Mouse (Mus musculus) cortical plate, adult 2 months (tissue): Measurements from ENCODE around the gene Trim26. TPM values are rescaled to one million over a fixed set of nuclear protein-coding genes. Genes with fewer than 3 reads are reported as not detected.

ENCODE experiments used
- H3K27ac ChIP-seq: fragments of 200-500 bp; 2 replicates; pipeline ENCODE4 v1.5.1; 2012; ENCODE audit warnings: low read length, control low read depth, inconsistent platforms; ENCODE audit not compliant: insufficient read depth
- H3K4me1 ChIP-seq: fragments of 200-500 bp; 2 replicates; pipeline ENCODE4 v1.6.1; 2011; ENCODE audit warnings: low read length; ENCODE audit not compliant: control insufficient read depth, insufficient read depth
- H3K4me3 ChIP-seq: fragments of 200-500 bp; 2 replicates; pipeline ENCODE4 v1.5.1; 2011; ENCODE audit warnings: mild to moderate bottlenecking, low read length, control low read depth; ENCODE audit not compliant: insufficient read depth
- CTCF ChIP-seq: fragments of 200-500 bp; IDR thresholded peaks from 2 replicates; pipeline ENCODE4 v1.5.1; 2011; ENCODE audit warnings: mild to moderate bottlenecking, control low read depth, low read length; ENCODE audit not compliant: insufficient read depth; ENCODE audit errors: extremely low read depth
- POLR2A ChIP-seq: fragments of 200-500 bp; IDR thresholded peaks from 2 replicates; pipeline ENCODE4 v1.6.1; 2011; ENCODE audit warnings: mild to moderate bottlenecking, low read length, control low read depth; ENCODE audit not compliant: insufficient read depth; ENCODE audit errors: extremely low read depth
- polyA plus RNA-seq: library from polyadenylated mRNA; depleted of rRNA; stranded (reverse); fragments of >200 nt; gene quantifications from 2 replicates; pipeline ENCODE4 v1.2.3, GENCODE M21; 2012

Trim26 gene
- polyA plus RNA-seq, 1 experiment, result 18.6 TPM

DNA sequence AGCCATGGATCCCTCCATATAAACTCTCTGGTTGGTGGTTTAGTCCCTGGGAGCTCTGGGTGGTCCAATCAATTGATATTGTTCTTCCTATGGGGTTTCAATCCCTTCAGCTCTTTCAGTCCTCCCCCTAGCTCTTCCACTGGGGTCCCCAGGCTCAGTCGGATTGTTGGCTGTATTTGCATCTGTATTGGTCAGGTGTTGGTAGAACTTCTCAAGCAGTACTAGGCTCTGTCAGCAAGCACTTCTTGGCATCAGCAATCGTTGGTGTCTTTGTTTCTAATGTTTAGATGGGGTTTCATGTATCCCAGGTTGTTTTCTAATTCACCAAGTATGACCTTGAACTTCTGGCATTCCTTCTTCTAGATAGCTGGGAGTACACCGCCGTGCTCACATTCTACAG is 4.2 kb upstream of the Trim26 start:
- Histone ChIP-seq H3K27ac (no peak overlapping the region), H3K4me1 (peaks cover 2% of the 10 kb centered on the region; the same call in 1 of the 2 replicates), H3K4me3 (no peak overlapping the region)
- TF ChIP-seq CTCF (no peak), POLR2A (no peak)

DNA sequence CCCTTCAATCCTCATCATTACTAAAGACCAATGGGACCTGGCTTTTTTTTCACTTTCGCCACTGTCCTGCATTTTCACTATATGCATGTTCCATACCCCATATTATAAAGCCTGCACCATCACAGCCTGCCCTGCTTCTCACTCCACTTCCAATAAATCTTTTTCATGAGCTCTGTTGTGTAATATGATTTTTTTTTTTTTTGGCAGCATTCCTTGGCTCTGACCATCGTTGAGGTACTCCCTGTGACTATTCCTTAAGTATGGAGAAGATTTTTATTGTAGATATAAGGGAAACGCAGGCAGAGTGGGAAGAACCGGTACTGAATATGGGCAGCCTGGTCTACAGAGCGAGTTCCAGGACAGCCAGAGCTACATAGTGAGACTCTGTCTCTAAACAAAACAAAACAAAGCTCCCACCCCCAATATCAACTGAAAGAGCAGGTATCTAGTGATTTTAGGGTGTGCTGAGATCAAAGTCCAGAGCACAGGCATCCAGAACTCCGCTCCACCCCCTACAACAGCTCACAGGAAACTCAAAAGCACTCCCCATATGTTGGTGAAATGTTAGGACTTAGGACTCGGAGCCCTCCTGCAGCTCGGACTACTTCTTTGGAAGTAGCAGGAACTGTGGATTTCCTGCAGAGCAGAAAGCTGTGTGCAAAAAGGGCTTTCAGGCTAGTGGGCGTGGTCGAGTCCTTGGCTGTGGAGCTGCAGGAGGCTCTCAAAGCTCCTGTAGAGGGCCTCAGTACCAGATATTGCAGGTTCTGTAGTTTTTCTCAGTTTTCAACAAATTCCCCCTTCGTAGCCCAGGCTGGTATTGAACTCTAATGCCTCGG is 1.1 kb upstream of the Trim26 start:
- TF ChIP-seq CTCF (no peak; the same call in 1 of the 2 replicates), POLR2A (no peak)

GRCm38 (mm10) chr17:36836427-36836812 is 514 bp upstream of the Trim26 start:
- TF ChIP-seq POLR2A, result no peak
- TF ChIP-seq CTCF, result no peak
- Histone ChIP-seq H3K27ac (peak overlapping the region; percentile 49), H3K4me3 (peak overlapping the region; percentile 71), H3K4me1 (peaks cover 4% of the 10 kb centered on the region; the same call in 1 of the 2 replicates)

More for the DNA sequence above, 1.1 kb upstream of the Trim26 start:
- Histone ChIP-seq H3K4me1 (peaks cover 4% of the 10 kb centered on the region; the same call in 1 of the 2 replicates), H3K27ac (peak overlapping the region; percentile 49; the same call in 1 of the 2 replicates), H3K4me3 (no peak overlapping the region)

DNA sequence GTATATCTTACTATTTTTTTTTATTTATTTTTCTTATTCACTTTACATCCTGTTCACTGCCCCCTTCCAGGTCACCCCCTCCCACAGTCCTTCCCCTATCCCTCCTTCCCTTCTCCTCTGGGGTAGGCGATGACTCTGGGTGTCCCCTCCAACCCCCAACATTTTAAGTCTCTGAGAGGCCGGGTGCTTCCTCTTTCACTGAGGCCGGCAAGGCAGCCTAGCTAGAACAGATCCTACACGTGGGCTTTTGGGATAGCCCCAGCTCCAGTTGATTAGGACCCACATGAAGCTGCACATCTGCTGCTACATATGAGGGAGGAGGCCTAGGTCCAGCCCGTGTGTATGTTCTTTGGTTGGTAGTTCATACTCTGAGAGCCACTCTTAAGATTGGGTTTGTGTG is 2.1 kb downstream of the Trim26 start:
- no peak overlapping the region for H3K27ac ChIP-seq
- peaks cover 4% of the 10 kb centered on the region; the same call in 1 of the 2 replicates for H3K4me1 ChIP-seq
- TF ChIP-seq POLR2A (no peak), CTCF (no peak)
- H3K4me3 ChIP-seq, result no peak overlapping the region

DNA sequence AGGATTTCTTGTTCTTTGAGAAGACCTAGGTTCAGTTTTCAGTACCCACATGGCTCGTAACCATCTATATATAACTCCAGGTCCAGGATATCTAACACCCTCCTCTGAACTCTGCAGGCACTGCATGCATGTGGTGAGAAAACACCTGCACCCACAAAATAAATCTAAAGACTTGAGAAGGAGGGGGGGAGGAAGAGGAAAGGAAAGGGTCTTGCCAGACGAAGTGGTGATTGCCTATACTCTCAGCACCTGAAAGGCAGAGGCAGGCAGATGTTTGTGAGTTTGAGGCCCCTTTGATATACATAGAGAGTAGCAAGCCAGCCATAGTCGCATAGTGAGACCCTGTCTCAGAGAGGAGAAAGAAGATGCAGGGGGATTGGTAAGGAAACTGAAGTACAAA is 3.0 kb downstream of the Trim26 start:
- H3K4me3 ChIP-seq, result no peak overlapping the region
- no peak overlapping the region for H3K27ac ChIP-seq
- H3K4me1 ChIP-seq, result peaks cover 4% of the 10 kb centered on the region; the same call in 1 of the 2 replicates
- no peak for TF ChIP-seq CTCF
- no peak for TF ChIP-seq POLR2A

DNA sequence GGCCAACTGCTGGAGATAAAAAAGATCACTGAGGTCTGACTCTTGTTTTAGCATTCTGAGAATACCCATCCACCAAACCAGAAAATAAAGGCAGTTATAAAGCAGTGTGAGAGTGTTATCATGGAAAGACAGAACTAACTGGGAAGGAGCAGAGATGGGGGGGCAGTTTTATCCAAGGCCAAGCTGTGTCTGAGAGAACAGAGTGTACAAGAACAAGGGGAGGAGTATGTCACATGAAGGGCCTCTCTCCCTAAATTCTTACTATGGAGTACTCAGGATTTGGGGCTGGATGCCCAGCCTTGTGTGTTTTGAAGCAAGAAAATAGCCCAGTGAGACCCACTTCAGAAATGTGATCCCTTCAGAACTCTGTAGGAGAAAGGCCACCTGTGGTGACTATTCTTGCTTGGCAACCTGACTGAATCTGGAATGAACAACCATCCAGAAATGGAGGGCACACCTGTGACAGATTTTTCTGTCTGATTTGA is 4.1 kb downstream of the Trim26 start:
- Histone ChIP-seq H3K27ac (no peak overlapping the region), H3K4me1 (peaks cover 4% of the 10 kb centered on the region; the same call in 1 of the 2 replicates), H3K4me3 (no peak overlapping the region)
- TF ChIP-seq POLR2A, result no peak
- TF ChIP-seq CTCF, result no peak

GRCm38 (mm10) chr17:36843696-36844095 is 6.8 kb downstream of the Trim26 start:
- no peak for TF ChIP-seq CTCF
- TF ChIP-seq POLR2A, result no peak
- no peaks in the 10 kb centered on the region for H3K4me1 ChIP-seq

GRCm38 (mm10) chr17:36844286-36844719 is 7.4 kb downstream of the Trim26 start:
- TF ChIP-seq POLR2A, result no peak
- no peak for TF ChIP-seq CTCF
- Histone ChIP-seq H3K4me3 (no peak overlapping the region), H3K27ac (no peak overlapping the region), H3K4me1 (no peaks in the 10 kb centered on the region)

More at GRCm38 (mm10) chr17:36843696-36844095, 6.8 kb downstream of the Trim26 start:
- no peak overlapping the region for H3K4me3 ChIP-seq
- no peak overlapping the region for H3K27ac ChIP-seq

GRCm38 (mm10) chr17:36844725-36845124 is 7.8 kb downstream of the Trim26 start:
- TF ChIP-seq CTCF (no peak), POLR2A (no peak)
- no peak overlapping the region for H3K4me3 ChIP-seq

GRCm38 (mm10) chr17:36848911-36849310 is 12.0 kb downstream of the Trim26 start:
- TF ChIP-seq CTCF (no peak), POLR2A (no peak)
- H3K27ac ChIP-seq, result peak overlapping the region; percentile 31; the same call in 1 of the 2 replicates
- no peaks in the 10 kb centered on the region; the same call in 1 of the 2 replicates for H3K4me1 ChIP-seq
- H3K4me3 ChIP-seq, result no peak overlapping the region

More at GRCm38 (mm10) chr17:36844725-36845124, 7.8 kb downstream of the Trim26 start:
- Histone ChIP-seq H3K27ac (no peak overlapping the region), H3K4me1 (no peaks in the 10 kb centered on the region)
